Mouse (Mus musculus) heart, adult 9 months (tissue): ENCODE results near the gene Pitpna.

Experiments used
- DNase-seq, 2 experiments: peaks; one replicate each; pipeline ENCODE4 v3.0.0; 2022; ENCODE audit warnings: low spot score in 2 of 2

Pitpna gene

DNA sequence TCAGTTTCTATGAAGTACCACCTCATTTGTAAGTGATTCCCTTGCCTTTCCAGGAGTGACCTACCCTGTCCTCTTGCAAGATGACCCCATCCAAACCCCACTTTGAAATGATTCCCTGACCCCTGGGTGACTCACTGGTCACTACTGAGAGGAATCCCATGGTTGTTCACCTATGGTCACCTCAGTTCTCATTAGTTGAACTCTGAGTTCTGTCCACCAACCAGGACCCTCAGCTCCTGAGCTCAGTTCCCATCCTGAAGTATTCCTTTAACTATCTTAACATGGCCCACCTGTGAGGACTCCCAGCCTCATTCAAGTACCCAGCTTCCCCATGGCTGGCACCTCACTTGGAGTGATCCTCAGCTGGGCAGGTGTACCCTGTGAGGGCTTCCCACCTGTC is 69.9 kb downstream of the Pitpna start:
- DNase-seq: no peak

DNA sequence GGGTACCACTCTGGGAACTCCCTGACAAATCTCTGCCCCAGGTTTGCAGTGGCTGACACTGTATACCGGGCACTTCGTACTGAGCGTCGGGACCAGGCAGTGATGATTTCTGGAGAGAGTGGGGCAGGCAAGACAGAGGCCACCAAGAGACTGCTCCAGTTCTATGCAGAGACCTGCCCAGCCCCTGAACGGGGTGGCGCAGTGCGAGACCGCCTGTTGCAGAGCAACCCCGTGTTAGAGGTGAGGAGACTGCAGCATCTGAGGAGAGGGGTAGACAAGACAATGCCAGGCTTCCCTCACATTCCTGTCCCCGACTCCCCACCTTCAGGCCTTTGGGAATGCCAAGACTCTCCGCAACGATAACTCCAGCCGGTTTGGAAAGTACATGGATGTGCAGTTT is 70.4 kb downstream of the Pitpna start:
- no peak for DNase-seq

DNA sequence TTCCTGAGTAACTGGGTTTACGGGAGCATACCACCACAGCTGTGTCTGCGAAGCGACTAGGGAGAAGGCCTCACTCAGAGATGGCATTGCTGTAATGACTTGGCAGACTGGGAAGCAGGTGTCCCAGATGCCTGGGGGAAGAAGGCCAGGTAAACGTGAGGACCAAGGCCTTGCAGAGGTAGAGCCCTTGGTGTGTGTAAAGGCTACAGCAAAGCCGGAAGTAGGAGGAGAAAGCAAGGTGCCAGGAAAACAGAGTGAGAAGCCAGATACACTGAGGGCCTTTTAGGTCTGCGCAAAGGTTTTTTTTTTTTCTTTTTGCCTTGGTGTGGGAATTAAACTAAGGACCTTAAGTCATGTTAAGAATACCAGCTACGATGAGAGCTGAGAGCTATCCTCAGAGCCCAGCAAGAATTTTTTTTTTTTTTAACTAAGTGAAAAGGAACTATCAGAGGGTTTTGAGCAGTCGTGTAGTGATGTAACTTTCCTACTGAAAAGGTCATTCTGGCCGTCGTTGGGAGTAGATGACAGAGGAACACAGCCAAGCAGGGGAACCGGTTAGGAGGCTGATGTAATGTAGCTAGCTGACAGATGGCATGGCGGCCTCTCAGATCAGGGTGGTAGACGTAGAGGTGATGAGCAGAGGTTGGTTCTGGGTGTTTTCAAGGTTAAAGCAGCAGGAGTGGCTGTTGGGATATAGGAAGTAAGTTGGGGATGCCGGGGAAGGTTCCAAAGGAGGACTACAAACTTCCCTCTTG is 71.3 kb downstream of the Pitpna start:
- DNase-seq: peak in 1 of 2 experiments; percentile 33

DNA sequence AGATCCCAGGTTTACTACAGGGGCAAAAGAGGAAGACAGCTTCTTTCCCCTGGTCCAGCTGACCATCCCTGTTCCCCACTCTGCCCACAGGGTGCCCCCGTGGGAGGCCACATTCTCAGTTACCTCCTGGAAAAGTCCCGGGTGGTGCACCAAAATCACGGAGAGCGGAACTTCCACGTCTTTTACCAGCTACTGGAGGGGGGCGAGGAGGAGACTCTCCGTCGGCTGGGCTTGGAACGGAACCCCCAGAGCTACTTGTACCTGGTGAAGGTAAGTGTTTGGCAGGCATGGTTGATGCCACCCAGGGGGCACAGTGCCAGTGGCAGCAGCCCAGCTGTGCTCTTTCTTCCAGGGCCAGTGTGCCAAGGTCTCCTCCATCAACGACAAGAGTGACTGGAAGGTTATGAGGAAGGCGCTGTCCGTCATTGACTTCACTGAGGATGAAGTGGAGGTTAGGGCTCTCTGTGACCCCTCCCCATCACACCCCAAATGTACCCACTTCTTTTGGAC is 72.2 kb downstream of the Pitpna start:
- DNase-seq: no peak

DNA sequence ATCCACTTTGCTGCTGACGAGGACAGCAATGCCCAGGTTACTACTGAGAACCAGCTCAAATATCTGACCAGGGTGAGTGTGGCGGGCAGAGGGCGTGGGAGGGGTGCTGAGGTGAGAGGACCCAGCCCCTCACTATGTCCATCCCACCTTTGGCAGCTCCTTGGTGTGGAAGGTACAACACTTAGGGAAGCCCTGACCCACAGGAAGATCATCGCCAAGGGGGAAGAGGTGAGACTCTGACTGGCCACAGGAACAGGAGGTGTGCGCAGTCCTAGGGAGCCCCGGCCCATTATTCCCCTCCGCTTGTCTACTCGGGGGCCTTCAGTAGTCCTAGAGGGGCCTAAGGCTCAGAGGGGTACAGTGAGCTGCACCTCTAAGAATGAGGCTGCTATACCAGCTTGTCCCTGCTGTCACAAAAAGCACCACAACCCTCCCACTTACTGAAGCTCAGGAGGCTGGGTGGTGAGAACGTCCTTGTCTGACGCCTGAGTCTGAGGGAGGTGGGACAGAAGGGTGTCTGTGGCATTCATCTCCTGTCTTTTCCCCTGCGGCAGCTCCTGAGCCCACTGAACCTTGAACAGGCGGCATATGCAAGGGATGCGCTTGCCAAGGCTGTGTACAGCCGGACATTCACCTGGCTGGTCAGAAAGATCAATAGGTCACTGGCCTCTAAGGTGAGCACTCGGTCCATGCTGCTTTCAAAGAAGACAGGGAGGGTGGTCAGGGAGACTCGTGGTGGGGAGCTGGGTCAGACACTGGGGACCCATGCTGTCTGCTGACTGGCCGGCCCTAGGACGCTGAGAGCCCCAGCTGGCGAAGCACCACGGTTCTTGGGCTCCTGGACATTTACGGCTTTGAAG is 73.3 kb downstream of the Pitpna start:
- DNase-seq: no peak

DNA sequence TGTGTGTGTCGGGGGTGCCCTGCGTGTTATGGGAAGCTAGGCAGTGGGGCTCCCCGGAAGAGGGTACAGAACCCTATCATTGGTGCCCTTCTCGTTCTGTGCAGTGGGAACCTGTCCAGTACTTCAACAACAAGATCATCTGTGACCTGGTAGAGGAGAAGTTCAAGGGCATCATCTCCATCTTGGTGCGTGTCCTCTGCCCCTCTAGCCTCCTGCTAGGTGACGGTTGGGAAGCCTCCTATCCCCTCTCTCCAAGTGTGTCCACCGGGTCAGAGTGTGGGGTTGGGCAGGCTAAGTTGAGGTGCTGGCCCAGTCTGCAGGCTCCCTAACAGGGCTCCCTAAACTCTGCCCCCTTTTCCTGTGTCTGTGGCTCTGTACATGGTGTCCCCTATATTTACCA is 74.2 kb downstream of the Pitpna start:
- DNase-seq: no peak

DNA sequence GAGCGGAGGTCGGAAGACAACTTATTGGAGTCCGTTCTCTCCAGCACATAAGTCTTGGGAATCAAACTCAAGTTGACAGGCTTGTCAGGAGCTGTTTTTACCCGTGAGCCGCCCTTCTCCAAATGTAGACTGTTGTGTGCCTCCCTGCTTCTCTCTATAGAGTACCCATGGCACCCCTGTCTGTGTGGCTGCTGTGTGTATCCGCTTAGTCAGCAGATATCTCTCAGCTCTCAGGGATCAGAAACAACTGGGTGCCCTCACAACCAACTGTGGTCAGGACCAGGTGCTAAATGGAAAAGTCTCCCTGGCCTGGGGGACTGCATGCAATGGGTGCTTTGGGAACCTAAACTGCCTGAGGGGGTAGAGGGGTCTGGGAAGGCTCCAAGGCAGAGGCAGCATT is 78.4 kb downstream of the Pitpna start:
- no peak for DNase-seq

DNA sequence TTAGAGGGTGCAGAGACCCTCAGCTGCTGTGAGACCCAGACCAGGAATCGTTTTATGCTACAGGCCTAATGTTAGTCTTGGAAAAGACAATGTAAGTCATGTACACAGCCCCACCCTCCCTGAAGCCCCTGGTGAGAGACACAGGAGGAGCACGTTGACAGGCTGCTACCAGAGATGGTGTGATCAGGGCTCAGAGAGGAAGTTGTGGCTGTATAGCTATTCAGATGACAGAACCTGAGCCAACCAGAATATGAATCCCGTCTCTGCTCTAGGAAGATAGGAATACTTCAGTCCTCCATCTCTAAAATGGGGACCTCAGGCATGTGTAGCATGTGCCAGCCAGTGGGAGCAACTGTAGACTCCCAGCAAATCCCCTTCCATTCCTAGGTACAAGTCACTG is 80.7 kb downstream of the Pitpna start:
- DNase-seq: no peak

DNA sequence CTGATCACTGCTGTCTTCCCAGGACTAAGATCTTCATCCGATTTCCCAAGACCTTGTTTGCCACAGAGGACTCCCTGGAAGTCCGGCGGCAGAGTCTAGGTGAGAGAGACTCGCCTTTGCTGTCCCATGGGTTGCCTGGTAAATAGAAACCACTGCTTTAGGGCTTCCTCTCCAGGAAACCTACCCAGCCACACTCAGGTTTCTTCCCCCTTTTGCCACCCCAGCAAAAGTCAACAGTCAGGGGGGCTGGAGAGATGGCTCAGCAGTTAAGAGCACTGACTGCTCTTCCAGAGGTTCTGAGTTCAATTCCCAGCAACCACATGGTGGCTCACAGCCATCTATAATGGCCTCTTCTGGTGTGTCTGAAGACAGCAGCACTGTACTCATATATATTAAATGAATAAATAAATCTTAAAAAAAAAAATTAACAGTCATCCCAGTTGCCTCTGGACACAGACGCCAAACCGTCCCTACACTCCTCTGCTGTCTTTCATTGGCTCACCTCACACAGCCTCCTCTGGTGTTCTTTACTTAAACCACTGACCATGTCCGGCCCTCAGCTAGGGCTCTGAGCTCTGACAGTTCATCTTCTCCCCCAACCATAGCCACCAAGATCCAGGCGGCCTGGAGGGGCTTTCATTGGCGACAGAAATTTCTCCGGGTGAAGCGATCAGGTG is 81.4 kb downstream of the Pitpna start:
- no peak for DNase-seq

DNA sequence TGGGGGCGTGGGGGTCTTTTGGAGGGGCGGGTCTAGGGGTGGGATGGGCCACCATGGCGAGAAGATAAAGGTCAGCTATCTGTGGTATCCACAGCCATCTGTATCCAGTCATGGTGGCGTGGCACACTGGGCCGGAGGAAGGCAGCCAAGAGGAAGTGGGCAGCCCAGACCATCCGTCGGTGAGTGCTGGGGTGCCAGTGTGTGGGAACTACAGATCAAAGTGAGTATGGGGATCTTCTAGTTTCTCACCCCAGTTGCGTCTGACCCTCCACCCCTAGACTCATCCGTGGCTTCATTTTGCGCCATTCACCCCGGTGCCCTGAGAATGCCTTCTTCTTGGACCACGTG is 81.9 kb downstream of the Pitpna start:
- no peak for DNase-seq

DNA sequence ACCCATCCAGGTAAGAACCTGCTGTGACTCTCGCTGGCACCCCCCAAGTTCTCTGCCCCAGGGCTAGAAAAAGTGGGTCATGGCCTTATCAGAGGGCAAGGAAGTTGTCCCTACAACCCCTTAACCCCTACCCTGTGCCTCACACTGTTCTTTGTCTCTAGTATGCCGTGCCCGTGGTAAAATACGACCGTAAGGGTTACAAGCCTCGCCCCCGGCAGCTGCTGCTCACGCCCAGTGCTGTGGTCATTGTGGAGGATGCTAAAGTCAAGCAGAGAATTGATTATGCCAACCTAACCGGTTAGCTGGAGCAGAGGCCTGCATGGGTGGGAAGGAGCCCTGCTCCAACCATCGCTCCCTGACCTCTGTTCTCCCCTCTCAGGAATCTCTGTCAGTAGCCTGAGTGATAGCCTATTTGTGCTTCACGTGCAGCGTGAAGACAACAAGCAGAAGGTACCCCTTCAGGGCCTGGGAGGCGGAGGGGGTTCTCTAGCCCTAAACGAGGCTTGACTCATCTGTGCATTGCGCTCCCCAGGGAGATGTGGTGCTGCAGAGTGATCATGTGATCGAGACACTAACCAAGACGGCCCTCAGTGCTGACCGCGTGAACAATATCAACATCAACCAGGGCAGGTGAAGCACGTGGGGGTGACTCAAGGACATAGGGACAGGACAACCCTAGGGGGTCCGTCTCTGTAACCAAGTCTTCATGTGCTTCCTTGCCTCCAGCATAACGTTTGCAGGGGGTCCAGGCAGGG is 83.7 kb downstream of the Pitpna start:
- DNase-seq: no peak

DNA sequence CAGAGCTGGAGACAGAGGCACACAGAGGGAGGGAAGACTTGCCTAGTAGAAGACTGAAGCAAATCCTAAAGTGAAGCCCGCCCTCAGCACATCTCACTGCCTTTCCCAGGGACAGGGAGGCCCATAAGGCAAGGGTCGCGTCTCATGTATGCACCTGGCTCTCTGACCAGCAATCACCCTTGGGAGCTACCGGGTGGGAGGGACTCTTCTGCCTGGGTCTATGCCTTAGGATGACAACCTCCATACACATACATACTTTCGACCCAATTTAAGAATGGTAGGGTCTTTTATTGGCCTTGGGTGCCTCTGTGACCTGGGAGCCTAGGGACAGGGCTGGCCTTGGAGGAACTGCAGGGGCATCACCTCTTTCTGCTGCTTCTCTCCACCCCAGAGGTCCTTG is 85.5 kb downstream of the Pitpna start:
- no peak for DNase-seq

DNA sequence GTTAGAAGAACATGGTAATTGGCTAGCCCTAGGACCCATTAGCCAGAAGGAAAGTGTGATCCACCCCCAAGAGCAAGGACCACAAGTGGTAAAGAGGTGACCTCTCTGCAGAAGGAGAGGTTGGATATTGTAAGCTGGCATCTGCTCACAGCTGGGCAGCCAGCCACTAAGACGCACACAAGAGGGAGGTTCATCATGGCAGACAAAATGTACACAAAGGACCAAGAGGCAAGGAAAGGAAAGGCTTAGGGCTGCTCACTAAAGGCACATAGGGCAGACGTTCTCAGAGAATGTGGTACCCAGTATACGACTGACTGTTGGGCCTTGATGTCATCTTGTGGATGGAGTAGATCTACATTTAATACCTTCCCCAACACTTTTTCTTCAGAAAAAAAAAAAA is 87.0 kb downstream of the Pitpna start:
- DNase-seq: no peak

DNA sequence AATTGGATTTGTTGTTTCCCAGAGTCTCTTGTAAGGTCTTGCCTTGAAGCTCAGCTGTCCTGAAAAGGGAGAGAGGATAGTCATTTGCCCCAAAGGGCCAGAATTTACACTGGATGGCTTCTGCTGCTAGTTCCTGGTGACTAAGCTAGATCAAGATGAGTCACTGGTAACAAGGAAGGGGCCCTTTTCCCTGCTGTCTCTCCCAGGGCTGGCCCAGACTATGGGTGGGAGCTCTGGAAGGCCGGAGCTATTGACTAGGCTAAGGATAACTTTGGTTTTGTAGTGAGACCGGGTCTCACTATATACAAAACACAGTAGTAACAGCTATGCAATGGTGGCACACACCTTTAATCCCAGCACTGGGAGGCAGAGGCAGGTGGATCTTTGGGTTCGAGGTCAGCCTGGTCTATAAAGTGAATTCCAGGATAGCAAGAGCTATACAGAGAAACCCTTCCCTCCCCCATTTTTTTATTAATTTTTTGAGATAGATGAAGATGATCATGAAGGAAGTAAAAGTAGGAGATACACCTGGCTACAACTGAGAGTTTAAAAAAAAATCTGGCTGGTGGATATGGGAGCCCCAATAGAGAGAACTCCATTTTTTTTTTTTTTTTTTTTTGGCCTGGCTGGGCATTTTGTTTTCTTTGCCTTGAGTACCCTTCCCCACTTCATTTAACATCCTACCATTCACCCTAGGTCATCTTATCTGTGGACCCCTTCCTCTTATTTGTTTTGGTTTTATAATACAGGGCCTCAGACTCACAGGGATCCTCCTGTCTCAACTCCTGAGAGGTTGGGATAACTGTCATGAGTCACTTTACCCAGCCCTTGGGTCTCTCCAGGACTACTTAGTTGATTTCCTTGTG is 90.2 kb downstream of the Pitpna start:
- DNase-seq: no peak
